19 mouse cellular contexts compared by ENCODE assay signal in genomic region chr11:106907253-106907652, GRCm38 (mm10).
"Had no signal": no experiment of that assay in that cellular context is flagged by ENCODE, and none has a peak within 500 bp of the region (broad histone marks: within the 10 kb centered on the region; RNA-seq: fewer than 3 reads in every experiment).

No protein-coding gene starts in this region.

- DNase-seq: liver, postnatal 0 days; lung, embryonic 14.5 days; lung, postnatal 10 days; lung, postnatal 4 days; midbrain, embryonic 14.5 days; retina, postnatal 1 day; right cerebral cortex, adult 18-20 months; right cerebral cortex, postnatal 25 days; right cerebral cortex, postnatal 4 days; spleen, adult 18-20 months; thymus, adult 18-20 months; thymus, postnatal 14 days; thymus, postnatal 36 days had no signal

- H3K4me2 ChIP-seq: lung, embryonic 14.5 days; midbrain, embryonic 12.5 days; neural tube, embryonic 13.5 days; neural tube, embryonic 15.5 days had no signal

- H3K4me1 ChIP-seq: midbrain, embryonic 10.5 days; midbrain, embryonic 12.5 days; neural tube, embryonic 13.5 days; neural tube, embryonic 15.5 days had no signal

- H3K36me3 ChIP-seq: neural tube, embryonic 15.5 days had no signal

- H3K27me3 ChIP-seq: midbrain, embryonic 12.5 days; neural tube, embryonic 13.5 days; neural tube, embryonic 15.5 days had no signal

- H3K9me3 ChIP-seq: midbrain, embryonic 10.5 days; midbrain, embryonic 12.5 days; neural tube, embryonic 13.5 days; neural tube, embryonic 15.5 days had no signal

- ATAC-seq: liver, postnatal 0 days; midbrain, embryonic 16.5 days had no signal

- H3K27ac ChIP-seq: midbrain, embryonic 10.5 days; midbrain, embryonic 12.5 days; neural tube, embryonic 13.5 days; neural tube, embryonic 15.5 days had no signal

- H3K4me3 ChIP-seq: midbrain, embryonic 10.5 days; midbrain, embryonic 12.5 days; myocyte; neural tube, embryonic 13.5 days; neural tube, embryonic 15.5 days had no signal

- H3K9ac ChIP-seq: liver, postnatal 0 days; lung, embryonic 14.5 days; midbrain, embryonic 12.5 days; neural tube, embryonic 13.5 days; neural tube, embryonic 15.5 days had no signal
